Mouse (Mus musculus): ENCODE results near the gene Kcnh7.

Kcnh7 gene

DNA sequence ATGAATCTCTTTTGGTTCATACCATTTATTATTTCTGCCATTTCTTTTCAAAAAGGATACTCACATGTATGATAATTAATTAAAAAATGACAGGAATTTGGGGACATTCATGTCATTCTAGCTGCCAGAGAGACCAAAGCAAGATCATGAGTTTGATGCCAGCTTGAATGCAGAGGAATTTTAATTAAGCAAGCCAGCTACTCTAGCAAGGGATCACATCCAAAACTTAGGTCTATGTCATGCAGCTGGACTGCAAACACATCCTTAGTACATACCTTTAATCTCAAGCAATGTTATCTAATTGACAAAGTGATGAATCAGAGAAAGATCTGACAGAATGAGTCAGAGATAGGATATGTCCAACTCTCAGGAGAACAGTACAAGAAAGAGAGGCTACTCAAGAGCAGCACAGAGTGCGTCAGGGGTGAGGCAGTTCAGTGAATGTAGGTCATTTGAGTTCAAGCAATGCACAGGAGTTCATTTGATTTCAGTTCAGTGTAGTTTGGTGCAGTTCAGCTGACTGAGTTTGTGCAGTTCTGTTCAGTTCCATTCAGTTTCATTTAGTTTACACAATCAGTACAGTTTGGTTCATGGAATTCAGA lies 248.7 kb downstream of the Kcnh7 start:
- peak; percentile 1 for DNase-seq

DNA sequence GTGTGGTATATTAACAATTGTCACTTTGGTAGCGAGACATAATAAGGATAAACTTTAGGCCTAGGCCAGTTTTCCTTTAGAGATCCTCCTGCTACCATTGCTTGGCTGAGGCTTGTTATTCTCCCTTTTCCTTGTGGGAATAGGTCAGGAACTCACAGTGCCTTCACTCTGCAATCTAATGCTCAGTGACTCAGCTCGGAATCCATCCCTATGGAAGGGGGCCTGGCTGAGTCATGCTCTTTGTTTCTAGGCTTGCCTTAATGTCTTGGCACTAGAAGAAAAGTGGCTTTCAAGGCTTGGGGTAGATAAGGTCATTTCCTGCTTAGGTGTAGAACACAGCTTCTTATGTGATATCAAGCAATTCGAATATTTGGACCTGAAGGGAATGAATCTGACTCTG lies 255.6 kb downstream of the Kcnh7 start:
- DNase-seq, result no peak

DNA sequence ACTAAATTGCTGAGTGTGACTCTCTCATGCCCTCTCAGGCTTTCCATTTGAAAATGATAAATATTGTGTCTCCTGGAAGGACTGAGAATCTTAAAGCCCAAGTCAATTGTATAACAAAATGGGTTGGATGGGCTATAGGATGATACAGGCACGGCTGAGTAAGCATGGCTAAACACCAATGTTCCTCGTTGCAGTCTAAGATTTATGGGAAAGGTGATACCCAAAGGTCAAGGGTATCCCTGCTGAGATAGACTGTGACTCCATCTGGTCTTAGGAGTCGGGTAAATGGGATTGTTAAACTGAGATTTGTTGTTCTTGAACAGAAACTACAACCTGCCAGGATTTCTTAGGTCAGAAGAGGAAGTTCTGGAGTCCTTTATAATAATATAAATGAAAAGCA lies 256.0 kb downstream of the Kcnh7 start:
- no peak for DNase-seq

GRCm38 (mm10) chr2:62923803-62924202 lies 260.3 kb downstream of the Kcnh7 start:
- DNase-seq, result no peak

- DNase-seq, result no peak
Observed at GRCm38 (mm10) chr2:62907688-62908087, 276.4 kb downstream of the Kcnh7 start.

GRCm38 (mm10) chr2:62902363-62903353 lies 281.4 kb downstream of the Kcnh7 start:
- DNase-seq, result no peak

DNA sequence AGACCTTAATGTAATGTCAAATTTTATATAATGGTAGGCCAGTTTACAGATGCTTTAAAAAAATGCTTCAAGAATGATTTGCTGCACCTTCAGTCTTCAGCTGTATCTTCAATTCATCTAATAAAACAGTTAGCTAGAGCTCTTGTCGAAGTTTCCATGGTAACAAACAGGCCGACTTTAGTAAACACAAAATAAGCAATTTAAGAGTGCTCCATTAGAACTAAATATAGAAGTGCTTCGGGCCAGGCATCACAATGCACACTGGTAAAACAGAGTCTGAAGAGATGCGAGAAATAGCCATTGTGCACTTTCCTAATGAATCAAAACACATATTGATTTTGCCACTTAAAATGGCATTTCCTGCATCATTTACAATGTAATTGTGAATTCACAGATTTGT lies 305.3 kb downstream of the Kcnh7 start:
- DNase-seq, result no peak

- peak; percentile 83 for DNase-seq
Observed at GRCm38 (mm10) chr2:62855391-62855790, 328.7 kb downstream of the Kcnh7 start.

GRCm38 (mm10) chr2:62842630-62843029 lies 341.5 kb downstream of the Kcnh7 start:
- no peak for DNase-seq

GRCm38 (mm10) chr2:62834261-62834660 lies 349.8 kb downstream of the Kcnh7 start:
- no peak for DNase-seq

DNA sequence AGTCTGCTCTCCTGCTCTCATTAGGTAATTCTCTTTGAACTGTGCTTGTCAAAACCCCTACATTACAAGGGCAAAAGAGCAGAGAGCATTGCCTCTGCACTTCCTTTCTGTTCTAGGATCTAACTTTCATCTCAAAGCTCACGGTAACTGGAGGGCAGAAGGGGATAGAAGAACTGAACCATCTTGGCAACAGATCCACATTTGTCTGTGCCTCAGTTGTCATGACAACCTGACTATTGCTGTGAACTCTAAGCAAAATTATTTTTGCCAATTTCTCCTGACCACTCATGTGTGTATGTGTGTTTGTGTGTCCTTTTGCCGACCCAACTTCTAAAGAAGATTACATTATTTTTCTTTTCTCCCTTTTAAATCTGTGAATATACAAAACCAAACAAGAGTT lies 364.9 kb downstream of the Kcnh7 start:
- DNase-seq, result no peak

- no peak for DNase-seq
Observed at GRCm38 (mm10) chr2:62816016-62816415, 368.1 kb downstream of the Kcnh7 start.

GRCm38 (mm10) chr2:62808813-62809212 lies 375.3 kb downstream of the Kcnh7 start:
- peak; percentile 60 for DNase-seq

DNA sequence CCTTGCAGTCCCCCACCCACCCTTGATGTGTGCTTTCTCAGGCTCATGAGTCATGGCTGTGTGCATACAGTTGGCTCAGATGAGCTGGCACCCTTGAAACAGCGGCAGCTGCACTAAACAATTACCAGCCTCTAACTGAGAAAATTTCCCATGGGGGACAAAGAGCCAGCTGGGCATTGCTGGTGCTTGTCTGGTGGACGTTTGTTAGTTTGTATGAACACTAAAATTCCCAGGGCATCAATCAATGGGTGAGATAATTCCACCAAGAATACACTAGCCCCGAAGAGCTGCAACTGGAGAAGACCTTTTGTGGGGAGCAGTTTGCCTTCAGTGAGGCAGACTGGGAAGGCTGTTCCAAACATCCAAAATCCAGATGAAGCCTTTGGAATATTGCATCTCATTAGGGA lies 376.6 kb downstream of the Kcnh7 start:
- DNase-seq, result peak; percentile 92

GRCm38 (mm10) chr2:62806931-62807330 lies 377.2 kb downstream of the Kcnh7 start:
- DNase-seq, result peak; percentile 21

- no peak for DNase-seq
Observed at GRCm38 (mm10) chr2:62804030-62804429, 380.1 kb downstream of the Kcnh7 start.

- DNase-seq, result no peak
Observed at GRCm38 (mm10) chr2:62784460-62785038, 399.5 kb downstream of the Kcnh7 start.

- no peak for DNase-seq
Observed at GRCm38 (mm10) chr2:62746256-62746655, 437.8 kb downstream of the Kcnh7 start.

DNA sequence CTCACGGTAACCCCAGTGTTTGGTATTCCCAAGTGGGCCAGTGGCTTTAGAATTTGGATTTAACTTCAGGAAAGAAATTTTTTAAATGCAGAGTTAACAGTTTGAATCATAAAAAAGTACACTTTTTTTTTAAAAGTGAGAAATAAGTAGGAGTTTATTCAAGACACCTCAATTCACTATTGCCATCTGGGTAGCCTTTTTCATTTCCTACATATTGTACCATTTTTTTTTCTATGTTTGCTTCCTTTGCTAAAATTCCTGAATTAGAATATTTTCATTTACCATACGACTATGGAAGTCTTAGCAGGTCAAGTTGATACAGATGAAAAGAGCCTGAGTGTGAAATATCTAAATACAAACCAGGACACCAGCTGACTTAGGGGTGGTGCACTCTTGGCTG lies 441.0 kb downstream of the Kcnh7 start:
- DNase-seq, result no peak

DNA sequence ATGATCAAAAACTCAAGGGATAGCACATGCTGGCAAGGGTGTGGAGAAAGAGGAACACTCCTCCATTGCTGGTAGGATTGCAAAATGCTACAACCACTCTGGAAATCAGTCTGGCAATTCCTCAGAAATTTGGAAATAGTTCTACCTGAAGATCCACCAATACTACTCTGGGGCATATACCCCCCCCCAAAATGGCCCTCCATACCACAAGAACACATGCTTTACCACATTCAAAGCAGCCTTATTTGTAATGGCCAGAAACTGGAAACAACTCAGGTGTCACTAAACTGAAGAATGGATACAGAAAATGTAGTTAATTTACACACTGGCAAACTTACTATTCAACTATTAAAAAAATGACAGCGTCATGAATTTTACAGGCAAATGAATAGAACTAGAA lies 453.4 kb downstream of the Kcnh7 start:
- no peak for DNase-seq

DNA sequence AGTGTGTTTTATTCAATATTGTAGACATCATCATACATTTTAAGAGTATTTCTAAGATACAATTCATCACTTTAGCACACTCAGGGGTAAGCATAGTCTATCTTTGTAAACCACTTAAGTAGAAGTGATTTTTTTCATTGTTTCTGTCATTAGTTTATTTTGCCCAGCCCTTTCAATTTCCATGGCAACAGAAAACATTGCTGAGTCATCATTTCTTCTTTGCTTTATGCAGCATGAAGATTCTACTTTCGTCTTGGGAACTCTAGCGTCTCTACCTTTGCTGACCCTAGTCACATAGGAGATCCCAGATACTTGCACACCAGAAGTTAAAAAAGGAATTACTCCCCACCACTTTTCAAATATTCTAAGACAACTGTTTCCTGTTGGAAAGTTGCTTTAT lies 456.4 kb downstream of the Kcnh7 start:
- no peak for DNase-seq

- no peak for DNase-seq
Observed at GRCm38 (mm10) chr2:62725946-62726345, 458.1 kb downstream of the Kcnh7 start.

- DNase-seq, result peak; percentile 10
Observed at GRCm38 (mm10) chr2:62718411-62718810, 465.7 kb downstream of the Kcnh7 start.

- no peak for DNase-seq
Observed at GRCm38 (mm10) chr2:62717270-62717669, 466.8 kb downstream of the Kcnh7 start.
